Mouse (Mus musculus): ENCODE data around the gene Mtfp1. TPM values are rescaled to one million over a fixed set of nuclear protein-coding genes. Genes with fewer than 3 reads are reported as not detected.
"Not testable (repeated sequence)": the region's sequence is repeated elsewhere in the genome, so short reads cannot be mapped to it uniquely, and the experiment has no call there.

The Mtfp1 gene
- polyA plus RNA-seq, 1 experiment from 2014 or later, result 10.3 TPM

- Histone ChIP-seq H3K27me3 (ENCODE audit: low read depth, poor library complexity, severe bottlenecking) (peaks cover 14% of the 10 kb centered on the region), H3K36me3 (no peaks in the 10 kb centered on the region), H3K9me3 (replicated peaks) (no peaks in the 10 kb centered on the region), H3K27ac (replicated peaks) (no peak overlapping the region), H3K4me3 (no peak overlapping the region), H3K4me1 (no peaks in the 10 kb centered on the region)
- WGBS, result 90% methylated on average over 4 of the region's 4 CpGs
- DNase-seq (ENCODE audit: low spot score), result no peak
Observed at GRCm38 (mm10) chr11:4112033-4112432, 16.8 kb upstream of the Mtfp1 start.

GRCm38 (mm10) chr11:4108691-4109090 lies 13.4 kb upstream of the Mtfp1 start:
- Histone ChIP-seq H3K9me3 (replicated peaks) (no peaks in the 10 kb centered on the region), H3K4me1 (no peaks in the 10 kb centered on the region), H3K27ac (replicated peaks) (no peak overlapping the region), H3K27me3 (ENCODE audit: low read depth, poor library complexity, severe bottlenecking) (no peaks in the 10 kb centered on the region), H3K36me3 (no peaks in the 10 kb centered on the region), H3K4me3 (no peak overlapping the region)
- no peak for DNase-seq (ENCODE audit: low spot score)
- WGBS, result 87% methylated on average over 7 of the region's 7 CpGs

GRCm38 (mm10) chr11:4107901-4108300 lies 12.7 kb upstream of the Mtfp1 start:
- not testable (repeated sequence) for H3K4me1 ChIP-seq; DNase-seq (ENCODE audit: low spot score); H3K4me3 ChIP-seq; H3K27ac ChIP-seq (replicated peaks); H3K9me3 ChIP-seq (replicated peaks); H3K36me3 ChIP-seq; H3K27me3 ChIP-seq (ENCODE audit: low read depth, poor library complexity, severe bottlenecking)
- WGBS, result 91% methylated on average over 6 of the region's 6 CpGs

- Histone ChIP-seq H3K4me3 (no peak overlapping the region), H3K27me3 (ENCODE audit: low read depth, poor library complexity, severe bottlenecking) (no peaks in the 10 kb centered on the region), H3K36me3 (no peaks in the 10 kb centered on the region), H3K4me1 (no peaks in the 10 kb centered on the region), H3K9me3 (replicated peaks) (no peaks in the 10 kb centered on the region), H3K27ac (replicated peaks) (no peak overlapping the region)
- WGBS, result 84% methylated on average over 6 of the region's 6 CpGs
- DNase-seq (ENCODE audit: low spot score), result no peak
Observed at GRCm38 (mm10) chr11:4105444-4105843, 10.2 kb upstream of the Mtfp1 start.

GRCm38 (mm10) chr11:4104989-4105388 lies 9.7 kb upstream of the Mtfp1 start:
- no peaks in the 10 kb centered on the region for H3K36me3 ChIP-seq
- 90% methylated on average over 5 of the region's 5 CpGs for WGBS
- H3K9me3 ChIP-seq (replicated peaks), result no peaks in the 10 kb centered on the region
- H3K27me3 ChIP-seq (ENCODE audit: low read depth, poor library complexity, severe bottlenecking), result no peaks in the 10 kb centered on the region
- no peak for DNase-seq (ENCODE audit: low spot score)
- H3K4me1 ChIP-seq, result no peaks in the 10 kb centered on the region
- no peak overlapping the region for H3K27ac ChIP-seq (replicated peaks)
- no peak overlapping the region for H3K4me3 ChIP-seq

GRCm38 (mm10) chr11:4103522-4103921 lies 8.3 kb upstream of the Mtfp1 start:
- 79% methylated on average over 14 of the region's 14 CpGs for WGBS
- no peak overlapping the region for H3K4me3 ChIP-seq
- H3K27me3 ChIP-seq (ENCODE audit: low read depth, poor library complexity, severe bottlenecking), result no peaks in the 10 kb centered on the region
- H3K27ac ChIP-seq (replicated peaks), result no peak overlapping the region
- no peaks in the 10 kb centered on the region for H3K36me3 ChIP-seq
- H3K4me1 ChIP-seq, result no peaks in the 10 kb centered on the region
- no peak for DNase-seq (ENCODE audit: low spot score)
- H3K9me3 ChIP-seq (replicated peaks), result no peaks in the 10 kb centered on the region

- H3K4me3 ChIP-seq, result no peak overlapping the region
- no peak for DNase-seq (ENCODE audit: low spot score)
- 89% methylated on average over 5 of the region's 5 CpGs for WGBS
- no peaks in the 10 kb centered on the region for H3K27me3 ChIP-seq (ENCODE audit: low read depth, poor library complexity, severe bottlenecking)
- H3K4me1 ChIP-seq, result peaks cover 12% of the 10 kb centered on the region
- H3K9me3 ChIP-seq (replicated peaks), result no peaks in the 10 kb centered on the region
- no peaks in the 10 kb centered on the region for H3K36me3 ChIP-seq
- no peak overlapping the region for H3K27ac ChIP-seq (replicated peaks)
Observed at GRCm38 (mm10) chr11:4101851-4102250, 6.6 kb upstream of the Mtfp1 start.

- no peak for DNase-seq (ENCODE audit: low spot score)
- no peak overlapping the region for H3K27ac ChIP-seq (replicated peaks)
- no peak overlapping the region for H3K4me3 ChIP-seq
- H3K9me3 ChIP-seq (replicated peaks), result no peaks in the 10 kb centered on the region
- no peaks in the 10 kb centered on the region for H3K36me3 ChIP-seq
- 74% methylated on average over 3 of the region's 3 CpGs for WGBS
- H3K27me3 ChIP-seq (ENCODE audit: low read depth, poor library complexity, severe bottlenecking), result no peaks in the 10 kb centered on the region
- peaks cover 31% of the 10 kb centered on the region for H3K4me1 ChIP-seq
Observed at GRCm38 (mm10) chr11:4099447-4099846, 4.2 kb upstream of the Mtfp1 start.

- H3K27me3 ChIP-seq (ENCODE audit: low read depth, poor library complexity, severe bottlenecking), result no peaks in the 10 kb centered on the region
- DNase-seq (ENCODE audit: low spot score), result no peak
- no peak overlapping the region for H3K27ac ChIP-seq (replicated peaks)
- no peaks in the 10 kb centered on the region for H3K36me3 ChIP-seq
- no peaks in the 10 kb centered on the region for H3K9me3 ChIP-seq (replicated peaks)
- H3K4me3 ChIP-seq, result no peak overlapping the region
- 82% methylated on average over 7 of the region's 7 CpGs for WGBS
- peaks cover 37% of the 10 kb centered on the region for H3K4me1 ChIP-seq
Observed at GRCm38 (mm10) chr11:4098816-4099215, 3.6 kb upstream of the Mtfp1 start.

GRCm38 (mm10) chr11:4098120-4098519 lies 2.9 kb upstream of the Mtfp1 start:
- no peaks in the 10 kb centered on the region for H3K9me3 ChIP-seq (replicated peaks)
- no peak overlapping the region for H3K27ac ChIP-seq (replicated peaks)
- no peaks in the 10 kb centered on the region for H3K27me3 ChIP-seq (ENCODE audit: low read depth, poor library complexity, severe bottlenecking)
- no peak overlapping the region for H3K4me3 ChIP-seq
- WGBS, result 78% methylated on average over 8 of the region's 8 CpGs
- H3K36me3 ChIP-seq, result peaks cover 2% of the 10 kb centered on the region; the same call in 1 of the 2 replicates
- H3K4me1 ChIP-seq, result peaks cover 40% of the 10 kb centered on the region
- DNase-seq (ENCODE audit: low spot score), result no peak

GRCm38 (mm10) chr11:4097091-4097621 lies 1.9 kb upstream of the Mtfp1 start:
- peaks cover 9% of the 10 kb centered on the region for H3K36me3 ChIP-seq
- H3K4me3 ChIP-seq, result peak overlapping the region; percentile 69
- DNase-seq (ENCODE audit: low spot score), result no peak
- H3K9me3 ChIP-seq (replicated peaks), result no peaks in the 10 kb centered on the region
- 29% methylated on average over 10 of the region's 10 CpGs for WGBS
- H3K27ac ChIP-seq (replicated peaks), result peak overlapping the region; percentile 92
- peaks cover 40% of the 10 kb centered on the region for H3K4me1 ChIP-seq
- no peaks in the 10 kb centered on the region for H3K27me3 ChIP-seq (ENCODE audit: low read depth, poor library complexity, severe bottlenecking)

- Histone ChIP-seq H3K36me3 (peaks cover 18% of the 10 kb centered on the region), H3K4me3 (peak overlapping the region; percentile 69), H3K4me1 (peaks cover 40% of the 10 kb centered on the region), H3K27ac (replicated peaks) (peak overlapping the region; percentile 92), H3K27me3 (ENCODE audit: low read depth, poor library complexity, severe bottlenecking) (no peaks in the 10 kb centered on the region), H3K9me3 (replicated peaks) (no peaks in the 10 kb centered on the region)
- DNase-seq (ENCODE audit: low spot score), result peak; percentile 98
- 3% methylated on average over 45 of the region's 45 CpGs for WGBS
Observed at GRCm38 (mm10) chr11:4096054-4096984, 1.1 kb upstream of the Mtfp1 start.
